Mouse (Mus musculus) gastrocnemius, postnatal 36 days (tissue): Measurements from ENCODE around the gene Serp2. TPM values are rescaled to one million over a fixed set of nuclear protein-coding genes. Genes with fewer than 3 reads are reported as not detected.

ENCODE experiments used
- DNase-seq, 2 experiments: peaks; one replicate each; pipeline ENCODE4 v3.0.0; 2022
- intact Hi-C: fragments of 180-260 bp; cut with DNase I; formaldehyde crosslinking; loops from one replicate; pipeline ENCODE4 v1.15.1; 2025
- long read RNA-seq, 2 experiments: library from polyadenylated mRNA; stranded (forward); transcript quantifications; one replicate each; pipeline ENCODE4 v2.0.0; 2021
- total RNA-seq, 2 experiments: library from RNA; stranded (reverse); gene quantifications; 2 replicates each; pipeline ENCODE4 v1.2.3; 2021

Gene Serp2
- under 1 TPM; 0.36 to 0.37 TPM for total RNA-seq
- long read RNA-seq, experiment 1: 0 reads
- long read RNA-seq, experiment 2: 0 reads

- intact Hi-C loops: no loop called here
- DNase-seq: no peak
These were observed at the start of gene Serp2 for GRCm38 (mm10) chr14:76556852-76557208. TSS of gene Serp2 (minus strand) at chr14:76556889.

GRCm38 (mm10) chr14:76605931-76606534 is 49.3 kb upstream of the Serp2 start:
- intact Hi-C loops: no loop called here
- no peak for DNase-seq

GRCm38 (mm10) chr14:76604012-76604411 is 47.3 kb upstream of the Serp2 start:
- DNase-seq: no peak
- intact Hi-C loops: no loop called here

- no peak for DNase-seq
- intact Hi-C loops: no loop called here
These were observed 45.0 kb upstream of the Serp2 start for GRCm38 (mm10) chr14:76601654-76602053.

GRCm38 (mm10) chr14:76600391-76600790 is 43.7 kb upstream of the Serp2 start:
- DNase-seq: no peak
- intact Hi-C loops: no loop called here

GRCm38 (mm10) chr14:76599706-76600105 is 43.0 kb upstream of the Serp2 start:
- intact Hi-C loops: loop anchor here (5.0 kb wide), 1 partner anchor 67 kb away; no protein-coding TSS in a partner anchor
- DNase-seq: no peak

- DNase-seq: peak in 1 of 2 experiments; percentile 24
- intact Hi-C loops: loop anchor here (5.0 kb wide), 1 partner anchor 66 kb away; no protein-coding TSS in a partner anchor
These were observed 42.0 kb upstream of the Serp2 start for GRCm38 (mm10) chr14:76598518-76599216.

- intact Hi-C loops: loop anchor here (5.0 kb wide), 1 partner anchor 65 kb away; no protein-coding TSS in a partner anchor
- DNase-seq: no peak
These were observed 41.1 kb upstream of the Serp2 start for GRCm38 (mm10) chr14:76597751-76598150.

- DNase-seq: no peak
- intact Hi-C loops: loop anchor here (5.0 kb wide), 1 partner anchor 63 kb away; no protein-coding TSS in a partner anchor
These were observed 38.6 kb upstream of the Serp2 start for GRCm38 (mm10) chr14:76595048-76595859.

GRCm38 (mm10) chr14:76594351-76594885 is 37.7 kb upstream of the Serp2 start:
- no peak for DNase-seq

GRCm38 (mm10) chr14:76593630-76594193 is 37.0 kb upstream of the Serp2 start:
- intact Hi-C loops: no loop called here
- DNase-seq: no peak

More at GRCm38 (mm10) chr14:76594351-76594885, 37.7 kb upstream of the Serp2 start:
- intact Hi-C loops: no loop called here

- intact Hi-C loops: no loop called here
- no peak for DNase-seq
These were observed 36.0 kb upstream of the Serp2 start for GRCm38 (mm10) chr14:76592721-76593120.

- intact Hi-C loops: no loop called here
- no peak for DNase-seq
These were observed 35.4 kb upstream of the Serp2 start for GRCm38 (mm10) chr14:76592090-76592489.

- no peak for DNase-seq
- intact Hi-C loops: no loop called here
These were observed 33.4 kb upstream of the Serp2 start for GRCm38 (mm10) chr14:76590134-76590533.

- DNase-seq: no peak
- intact Hi-C loops: no loop called here
These were observed 33.0 kb upstream of the Serp2 start for GRCm38 (mm10) chr14:76589671-76590070.

- intact Hi-C loops: no loop called here
- no peak for DNase-seq
These were observed 29.2 kb upstream of the Serp2 start for GRCm38 (mm10) chr14:76585831-76586405.

GRCm38 (mm10) chr14:76583985-76584384 is 27.3 kb upstream of the Serp2 start:
- no peak for DNase-seq
- intact Hi-C loops: no loop called here

GRCm38 (mm10) chr14:76581974-76582922 is 25.6 kb upstream of the Serp2 start:
- no peak for DNase-seq
- intact Hi-C loops: no loop called here

- DNase-seq: no peak
- intact Hi-C loops: no loop called here
These were observed 23.0 kb upstream of the Serp2 start for GRCm38 (mm10) chr14:76579660-76580061.
